Mouse (Mus musculus) B cell, adult 62 days (primary cell): ENCODE results near the gene Mixl1. TPM values are rescaled to one million over a fixed set of nuclear protein-coding genes. Genes with fewer than 3 reads are reported as not detected.

Experiments
- total RNA-seq: library from RNA; stranded (reverse); gene quantifications from 4 replicates; pipeline ENCODE4 v1.2.4, GENCODE M21; 2023

Gene Mixl1
- total RNA-seq = not detected in 4 replicates

DNA sequence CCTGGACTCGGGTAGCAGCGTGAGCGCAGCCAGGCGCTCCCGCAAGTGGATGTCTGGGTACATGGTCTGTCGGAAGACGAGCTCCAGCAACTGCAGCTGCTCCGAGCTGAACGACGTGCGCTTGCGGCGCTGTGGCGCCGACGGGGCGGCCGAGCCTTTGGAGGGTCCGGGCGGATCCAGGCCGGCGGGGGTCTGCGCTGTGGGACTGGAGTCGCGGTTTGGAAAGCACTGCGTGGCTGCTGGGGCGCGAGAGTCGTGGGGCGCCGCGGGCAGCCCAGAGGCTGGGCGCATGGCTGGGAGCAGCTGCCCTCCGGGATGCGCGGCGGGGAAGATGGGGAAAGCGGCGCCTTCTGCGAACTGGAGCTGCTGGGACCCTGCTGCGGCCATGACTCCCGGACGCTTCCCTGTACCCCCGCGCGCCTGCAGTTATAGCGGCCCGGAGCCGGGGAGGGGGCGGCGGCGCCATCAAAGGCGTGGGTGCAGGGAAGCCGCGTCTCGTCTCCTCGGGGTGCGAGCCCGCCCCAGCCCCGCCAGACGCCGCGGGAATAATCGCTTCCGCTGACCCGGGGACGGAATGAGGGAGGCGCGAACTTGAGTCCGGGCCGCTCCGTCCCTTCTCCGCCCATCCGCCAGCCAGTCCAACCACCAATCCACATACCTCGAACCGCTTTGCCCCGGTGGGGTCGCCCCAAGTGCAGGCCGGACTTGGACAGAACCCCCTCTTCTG, at the start of gene Mixl1:
Gene Mixl1 (minus strand): TSS at position 409 of the 727 bp plus-strand sequence.

DNA sequence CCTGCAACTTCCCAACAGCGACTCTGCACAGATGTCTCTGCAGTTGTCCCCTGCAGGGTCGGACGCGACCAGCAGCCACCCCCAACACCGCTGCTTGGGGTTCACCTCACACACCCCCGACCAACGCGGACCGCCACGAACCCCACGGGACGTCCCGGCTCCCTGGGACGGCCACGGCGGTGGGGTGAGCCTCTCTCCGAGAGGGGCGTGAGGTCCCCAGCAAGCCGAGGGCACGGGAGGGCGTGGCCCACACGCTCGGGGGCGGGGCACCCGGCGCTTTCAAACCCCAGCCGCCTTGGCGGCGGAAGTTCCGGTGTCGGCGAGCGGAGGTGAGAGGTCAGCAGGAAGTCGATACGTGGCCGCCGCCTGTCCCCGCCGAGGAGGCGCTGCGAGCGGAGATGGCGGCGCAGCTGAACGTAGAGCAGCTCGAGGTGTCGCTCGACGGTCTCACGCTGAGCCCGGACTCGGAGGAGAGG, 28.9 kb upstream of the Mixl1 start, which contains the start of gene Acbd3:
Gene Acbd3 (plus strand): TSS at position 340 of the 476 bp plus-strand sequence.

Other genes with a start within 250 kb of the Mixl1 start
- 2.9 to 4.8 TPM (median 3.4 TPM) in 4 replicates for gene Stum, start 213.5 kb downstream of the Mixl1 start, total RNA-seq
- 233 to 273 TPM (median 242 TPM) in 4 replicates for gene Parp1, start 128.1 kb downstream of the Mixl1 start, total RNA-seq
- 10.9 to 13.7 TPM (median 11.7 TPM) in 4 replicates for gene Lin9, start 55.9 kb downstream of the Mixl1 start, total RNA-seq
- gene Acbd3, start 29.0 kb upstream of the Mixl1 start, total RNA-seq = 53.9 to 59.1 TPM (median 56.4 TPM) in 4 replicates
- 1,833 to 2,037 TPM (median 1,886 TPM) in 4 replicates for gene H3f3a, start 116.9 kb upstream of the Mixl1 start, total RNA-seq
- 74.7 to 87.0 TPM (median 79.5 TPM) in 4 replicates for gene Sde2, start 154.1 kb upstream of the Mixl1 start, total RNA-seq
- gene Lefty2, start 196.1 kb upstream of the Mixl1 start, total RNA-seq = not detected in 4 replicates
- gene Pycr2, start 207.3 kb upstream of the Mixl1 start, total RNA-seq = 20.3 to 23.2 TPM (median 21.3 TPM) in 4 replicates
- gene Lefty1, start 238.0 kb upstream of the Mixl1 start, total RNA-seq = not detected in 4 replicates
- 28.9 to 37.7 TPM (median 31.3 TPM) in 4 replicates for gene Tmem63a, start 245.3 kb upstream of the Mixl1 start, total RNA-seq